Mouse (Mus musculus) small intestine, adult 10 weeks (tissue): ENCODE measurements around the gene Blm. TPM values are rescaled to one million over a fixed set of nuclear protein-coding genes. Genes with fewer than 3 reads are reported as not detected.

Experiments
- polyA plus RNA-seq: library from polyadenylated mRNA; stranded (reverse); fragments of 350-450 nt; fragmentation: Illumina TruSeq; extraction: RNeasy Lipid Tissue Mini Kit (QIAGEN cat#74804); gene quantifications from one replicate; pipeline ENCODE4 v1.2.3, GENCODE M21; 2014; ENCODE audit warnings: low replicate concordance

Gene Blm
- polyA plus RNA-seq: 10.6 TPM

DNA sequence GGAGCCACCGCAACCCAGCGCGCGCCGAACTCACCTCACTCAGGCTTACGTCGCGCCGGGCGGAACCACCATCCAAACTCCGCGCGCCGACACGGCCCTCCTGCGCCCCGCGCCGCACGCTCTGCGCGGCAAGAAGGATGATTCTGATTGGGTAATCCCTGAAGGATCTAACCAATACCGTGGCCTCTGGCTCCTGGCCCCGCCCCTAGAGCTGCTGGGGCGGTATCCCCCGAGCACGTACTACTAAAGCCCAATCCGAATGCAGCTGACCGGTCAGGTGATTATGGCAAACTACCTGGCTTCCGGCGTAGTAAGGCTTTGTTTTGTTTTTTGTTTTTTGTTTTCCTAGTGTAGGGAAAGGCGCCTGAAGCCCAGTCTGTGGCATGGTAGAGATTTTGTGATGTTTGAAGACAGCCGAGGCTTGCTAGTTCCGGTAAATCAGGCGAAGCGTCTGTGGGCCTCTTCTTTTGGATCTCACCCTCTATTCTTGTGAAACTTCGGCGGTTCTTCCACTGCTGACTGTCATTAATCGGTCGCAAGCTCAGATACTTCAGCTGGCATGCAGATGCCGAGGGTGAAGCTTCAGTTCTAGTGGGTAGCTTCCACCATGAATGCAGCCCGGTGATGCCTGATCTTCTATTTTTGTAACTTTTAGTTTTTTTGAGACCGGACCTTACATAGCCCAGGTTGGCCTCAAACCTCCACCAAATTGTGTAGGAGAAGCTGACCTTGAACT is at the start of gene Blm:
Gene Blm (minus strand): TSS at position 111 of the 736 bp plus-strand sequence.

DNA sequence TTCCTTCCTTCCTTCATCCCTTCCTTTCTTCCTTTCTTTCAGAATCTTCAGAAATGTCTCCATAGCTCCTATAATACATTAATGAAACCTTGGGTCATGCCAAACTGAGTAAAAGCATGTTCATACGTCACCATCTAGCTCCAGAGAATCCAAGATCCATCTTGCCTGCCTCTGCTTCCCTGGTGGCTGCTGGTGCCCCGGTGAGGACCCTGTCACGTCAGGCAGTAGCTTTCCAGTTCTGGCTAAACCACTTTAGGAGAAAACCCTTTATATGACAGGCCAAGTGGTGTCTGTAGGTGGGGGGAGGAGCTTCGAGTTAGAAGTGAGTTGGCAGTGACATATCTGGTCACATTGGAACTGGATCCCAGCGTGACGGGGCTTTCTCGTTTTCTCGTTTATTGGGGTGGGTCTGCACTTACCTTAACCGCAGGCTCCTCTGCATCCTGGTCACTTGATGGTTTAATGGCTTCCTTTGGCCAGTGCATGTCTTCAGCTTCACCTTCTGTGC is 129.7 kb downstream of the Blm start, which contains the start of gene Furin:
Gene Furin (minus strand): TSS at position 249 of the 508 bp plus-strand sequence.

Other genes with a start within 250 kb of the Blm start
- 28.1 TPM for gene Prc1, start 240.7 kb downstream of the Blm start, polyA plus RNA-seq
- gene Rccd1, start 210.7 kb downstream of the Blm start, polyA plus RNA-seq: 2.9 TPM
- gene Unc45a, start 194.1 kb downstream of the Blm start, polyA plus RNA-seq: 1.2 TPM
- gene Hddc3, start 192.0 kb downstream of the Blm start, polyA plus RNA-seq: 11.0 TPM
- gene Man2a2, start 163.7 kb downstream of the Blm start, polyA plus RNA-seq: 3.3 TPM
- gene Fes, start 147.2 kb downstream of the Blm start, polyA plus RNA-seq: 0.48 TPM
- gene Furin, start 129.7 kb downstream of the Blm start, polyA plus RNA-seq: 1.1 TPM
- 1.5 TPM for gene Crtc3, start 153.8 kb upstream of the Blm start, polyA plus RNA-seq